Mouse (Mus musculus) urinary bladder, postnatal 14 days (tissue): Measurements from ENCODE around the gene Galk1.

Source experiments
- DNase-seq: peaks from one replicate; pipeline ENCODE4 v3.0.0; 2021; ENCODE audit warnings: low spot score

Galk1 gene

DNA sequence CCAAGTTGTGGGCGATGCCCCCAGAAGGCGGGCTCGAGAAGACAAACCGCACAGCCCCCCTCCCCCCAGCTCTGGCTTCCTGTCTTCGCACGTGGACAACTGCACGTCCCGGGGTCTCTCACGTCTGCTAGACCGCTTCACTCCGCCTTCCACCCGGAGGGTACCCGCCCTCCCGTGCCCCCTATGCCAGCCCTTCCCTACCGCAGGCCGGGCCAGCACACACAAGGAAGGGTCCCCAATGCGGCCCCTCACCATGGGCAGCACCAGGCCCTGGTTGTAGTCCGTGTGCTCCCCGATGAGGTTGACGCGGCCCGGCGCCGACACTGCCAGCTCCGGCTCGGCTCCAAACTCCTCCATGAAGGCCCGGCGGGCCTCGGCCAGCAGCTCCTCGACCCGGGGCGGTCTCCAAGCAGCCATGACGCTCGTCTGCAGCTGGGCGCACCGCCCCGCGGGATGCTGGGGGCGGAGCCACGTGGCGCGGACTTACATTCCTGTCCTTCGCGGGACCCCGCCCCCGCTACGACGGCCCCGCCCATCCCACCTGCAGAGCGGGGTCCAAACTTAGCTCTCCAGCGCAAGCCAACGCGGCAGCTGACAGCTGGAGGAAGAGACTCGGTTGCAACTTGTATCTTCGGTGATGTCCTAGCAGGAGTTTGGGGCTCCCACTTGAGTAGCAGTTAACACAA lies at the start of gene Galk1:
Galk1 (minus strand) TSS at position 458 of the 686 bp plus-strand sequence.
- DNase-seq: peak; percentile 92

DNA sequence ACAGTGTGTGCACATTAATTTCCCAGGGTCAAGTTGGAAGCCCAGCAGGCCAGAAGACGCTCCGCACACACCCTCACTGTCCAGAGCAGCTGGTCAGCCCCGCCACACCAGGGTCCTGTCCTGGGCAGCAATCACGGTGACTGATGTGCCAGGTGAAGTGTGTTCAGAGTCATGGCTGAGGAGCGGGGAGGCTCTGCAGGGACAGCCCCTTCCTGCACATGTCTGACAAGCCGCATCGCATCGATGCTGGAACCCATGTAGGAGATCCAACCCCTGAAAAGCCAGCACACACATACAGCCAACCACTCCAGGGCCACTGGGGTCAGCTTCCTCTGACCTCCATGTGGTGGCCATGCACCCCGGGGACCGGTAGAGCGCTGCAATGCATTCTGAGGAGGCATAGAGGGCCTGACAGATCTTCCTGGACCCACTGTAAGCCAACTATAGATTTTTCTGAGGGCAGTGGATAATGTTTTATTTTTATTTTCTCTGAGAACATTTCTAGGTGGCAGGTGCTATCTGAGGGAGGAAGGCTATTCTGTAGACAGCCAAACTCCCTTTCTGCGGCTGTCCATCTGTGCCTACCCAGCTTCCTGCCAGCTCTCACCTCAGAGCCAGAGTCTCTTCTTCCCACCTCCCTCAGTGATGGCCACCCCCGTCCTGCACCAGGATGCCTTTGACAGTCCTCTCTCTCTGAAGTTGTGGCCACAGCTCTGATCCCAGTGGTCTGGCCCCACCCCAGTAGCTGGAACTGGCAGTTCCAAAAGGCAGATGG lies 49.3 kb upstream of the Galk1 start:
- DNase-seq: no peak

DNA sequence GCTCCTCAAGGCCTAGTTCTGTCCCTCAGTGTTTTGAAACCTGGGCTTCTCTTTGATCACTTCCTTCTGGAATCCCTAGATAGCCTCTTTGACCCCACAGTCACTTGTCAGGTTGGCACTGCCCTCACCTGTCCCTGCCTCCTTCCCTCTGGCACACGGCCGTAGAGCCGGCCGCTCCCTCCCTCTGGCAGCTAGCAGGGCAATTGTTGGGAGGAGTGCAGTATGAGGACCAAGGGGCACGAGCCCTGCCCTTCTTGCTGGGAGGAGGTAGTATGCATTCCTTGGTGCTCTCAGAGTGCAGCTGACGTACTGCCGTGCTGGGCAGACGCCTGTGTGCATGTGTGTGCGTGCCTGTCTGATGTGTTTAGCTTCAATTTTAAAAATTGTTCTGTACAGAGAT lies 48.1 kb upstream of the Galk1 start:
- DNase-seq: peak; percentile 57

DNA sequence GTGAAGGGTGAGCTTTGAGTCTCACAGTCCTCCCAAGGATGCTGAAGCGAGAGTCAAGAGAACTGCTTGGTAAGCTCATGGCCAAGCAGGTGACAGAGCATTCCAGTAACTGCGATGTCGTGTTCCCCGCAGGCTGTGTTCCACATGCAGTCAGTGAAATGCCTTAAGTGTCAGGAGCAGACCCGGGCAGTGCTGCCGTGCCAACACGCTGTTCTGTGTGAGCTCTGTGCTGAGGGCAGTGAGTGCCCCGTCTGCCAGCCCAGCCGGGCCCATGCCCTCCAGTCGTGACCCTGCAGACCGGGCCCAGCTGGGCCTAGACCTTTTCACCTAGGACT lies 47.1 kb upstream of the Galk1 start:
- DNase-seq: no peak

DNA sequence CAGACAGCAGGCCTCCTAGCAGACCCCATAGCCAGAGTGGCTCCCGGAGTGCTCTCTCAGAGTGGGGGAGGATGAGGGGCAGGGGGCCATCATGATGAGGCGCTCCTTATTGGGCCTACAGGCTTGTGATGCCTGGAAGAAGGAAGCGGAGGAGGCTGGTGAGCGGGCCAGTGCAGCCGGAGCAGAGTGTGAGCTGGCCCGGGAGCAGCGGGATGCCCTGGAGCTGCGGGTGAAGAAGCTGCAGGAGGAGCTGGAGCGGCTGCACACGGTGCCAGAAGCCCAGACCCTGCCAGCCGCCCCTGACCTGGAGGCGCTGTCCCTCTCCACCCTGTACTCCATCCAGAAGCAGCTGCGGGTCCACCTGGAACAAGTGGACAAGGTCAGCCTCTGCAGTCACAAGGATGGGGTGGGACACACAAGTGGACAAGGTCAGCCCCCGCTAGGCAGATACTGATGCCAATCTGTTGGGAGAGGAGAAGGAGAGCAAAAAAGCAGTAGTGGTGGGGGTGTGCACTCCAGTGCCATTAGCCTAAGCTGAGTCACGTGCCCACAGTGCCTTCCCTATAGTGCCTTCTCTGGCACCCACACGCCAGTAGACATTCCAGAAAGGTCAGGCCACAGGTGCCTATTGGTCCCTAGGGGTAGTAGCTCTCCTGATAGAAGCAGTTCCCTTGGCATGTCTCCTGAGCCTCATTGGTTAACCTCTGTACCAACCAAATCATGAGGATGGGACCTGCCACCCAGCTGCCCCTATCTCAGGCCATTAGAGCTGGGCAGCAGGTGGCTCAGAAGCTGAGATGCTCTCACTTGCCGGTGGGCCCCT lies 46.6 kb upstream of the Galk1 start:
- DNase-seq: no peak

DNA sequence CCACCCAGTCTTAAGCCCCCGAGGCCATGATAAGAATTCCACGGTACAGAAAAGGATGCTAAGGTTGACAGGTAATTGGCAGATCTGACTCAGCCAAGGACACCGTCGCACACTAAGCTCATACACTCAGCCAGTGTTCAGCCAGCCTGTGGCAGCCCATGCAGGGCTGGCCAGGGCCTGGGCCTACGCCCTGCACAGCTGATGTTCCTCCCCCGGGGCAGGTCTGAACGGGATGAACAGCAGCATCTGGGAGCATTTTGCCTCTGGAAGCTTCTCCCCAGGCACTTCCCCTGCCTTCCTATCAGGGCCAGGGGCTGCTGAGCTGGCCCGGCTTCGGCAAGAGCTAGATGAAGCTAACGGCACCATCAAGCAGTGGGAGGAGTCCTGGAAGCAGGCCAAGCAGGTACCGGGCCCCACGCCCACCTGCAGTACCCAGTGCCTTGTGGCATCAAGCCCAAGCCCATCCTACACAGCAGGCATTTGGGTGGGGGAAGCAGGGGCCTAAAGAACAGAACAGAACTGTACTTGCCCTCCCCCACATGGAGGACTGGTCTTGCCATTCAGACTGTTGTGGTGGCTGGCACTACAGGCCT lies 45.6 kb upstream of the Galk1 start:
- no peak for DNase-seq

DNA sequence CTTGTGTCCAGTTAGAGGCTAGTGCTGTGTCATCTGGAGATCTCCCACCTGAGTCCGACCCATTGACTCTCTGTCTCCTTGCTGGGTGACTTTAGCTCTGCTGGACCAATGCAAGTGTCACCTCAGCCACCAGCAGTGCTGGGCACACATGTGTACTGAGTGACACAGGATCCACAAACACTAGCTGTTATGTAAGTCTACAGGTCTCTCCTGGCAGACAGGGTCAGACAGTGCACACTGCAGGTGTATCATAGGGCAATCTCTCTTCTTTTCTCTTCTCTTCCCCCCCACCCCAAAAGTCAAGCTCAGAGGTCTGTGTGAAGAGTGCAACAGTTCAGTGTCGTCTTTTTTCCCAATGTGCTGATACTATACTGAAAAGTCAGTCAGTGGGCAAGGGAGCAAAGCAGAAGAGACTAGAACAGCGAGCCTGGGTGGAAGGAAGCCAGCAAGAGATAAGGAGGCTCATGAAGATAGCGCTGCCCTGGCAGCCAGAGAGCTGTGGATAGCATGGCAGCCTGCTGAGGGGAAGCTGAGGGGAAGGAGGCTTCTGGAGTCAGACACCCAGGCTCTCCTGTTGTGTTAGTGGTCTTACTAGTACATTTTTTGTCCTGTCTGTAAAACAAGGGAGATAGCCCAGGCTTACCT lies 44.8 kb upstream of the Galk1 start:
- DNase-seq: no peak

DNA sequence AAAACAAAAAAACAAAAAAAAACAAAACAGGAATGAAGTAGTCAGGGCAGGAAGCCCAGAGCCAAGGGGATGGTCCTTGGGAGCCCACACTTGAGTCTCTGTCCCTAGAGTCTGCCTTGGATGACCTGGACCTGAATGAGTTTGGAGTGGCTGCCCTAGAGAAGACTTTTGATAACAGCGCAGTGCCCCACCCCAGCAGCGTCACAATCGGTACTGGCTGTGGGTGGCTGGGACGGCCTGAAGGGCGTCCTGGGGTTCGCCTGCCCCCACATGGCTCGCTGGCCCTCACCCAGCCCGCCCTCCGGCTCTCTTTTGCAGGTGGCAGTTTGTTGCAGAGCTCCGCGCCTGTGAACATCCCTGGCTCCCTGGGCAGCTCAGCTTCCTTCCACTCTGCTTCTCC lies 43.4 kb upstream of the Galk1 start:
- no peak for DNase-seq

DNA sequence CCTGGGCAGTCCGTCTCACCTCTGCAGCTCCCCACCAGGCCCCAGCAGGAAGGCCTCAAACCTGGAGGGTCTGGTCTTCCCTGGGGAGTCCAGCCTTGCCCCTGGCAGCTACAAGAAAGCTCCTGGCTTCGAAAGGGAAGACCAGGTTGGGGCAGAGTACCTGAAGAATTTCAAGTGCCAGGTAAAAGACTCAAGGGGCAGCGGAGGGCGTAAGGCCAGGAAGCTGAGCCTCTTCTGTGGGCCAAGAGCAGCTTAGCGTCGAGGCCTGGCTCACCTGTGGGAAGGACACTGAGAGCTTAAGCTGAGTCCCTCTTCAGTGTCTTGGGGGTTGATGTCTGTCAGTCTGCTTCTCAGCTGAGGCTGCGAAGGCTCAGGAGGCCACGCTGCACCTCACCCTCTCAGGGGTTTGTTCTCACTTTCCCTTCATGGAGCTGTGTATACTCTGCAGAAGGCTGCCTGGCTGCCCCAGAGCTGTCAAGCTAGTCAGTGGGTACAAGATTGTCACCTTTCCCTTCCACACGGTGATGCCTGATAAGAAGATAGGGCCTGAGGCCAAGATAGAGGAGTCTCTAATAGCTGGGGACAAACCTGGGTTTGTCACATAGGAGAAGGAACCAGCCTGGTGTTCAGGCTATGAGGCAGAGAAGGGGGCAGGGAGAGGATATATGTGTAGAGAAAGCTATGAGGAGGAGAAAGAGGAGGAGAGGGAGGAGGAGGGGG lies 41.2 kb upstream of the Galk1 start:
- no peak for DNase-seq

DNA sequence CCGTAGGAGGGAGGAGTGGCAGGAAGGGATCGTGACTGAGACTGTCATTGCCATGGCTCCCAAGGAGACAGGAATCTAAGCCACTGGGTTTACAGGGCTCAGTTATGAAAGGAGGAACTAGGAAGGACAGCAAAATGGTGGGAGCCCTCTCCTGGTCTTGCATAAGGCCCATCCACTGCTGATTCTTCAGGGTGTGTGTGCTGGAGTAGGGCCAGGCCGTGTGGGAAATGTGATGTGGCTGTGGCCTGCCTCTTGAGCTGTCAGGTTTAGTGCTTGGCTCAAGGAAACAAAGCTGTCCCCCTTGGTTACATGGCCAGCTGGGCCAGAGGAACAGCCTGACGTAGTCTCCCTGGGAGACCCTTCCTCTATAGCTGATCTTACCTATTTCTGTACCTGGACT lies 37.7 kb upstream of the Galk1 start:
- no peak for DNase-seq

DNA sequence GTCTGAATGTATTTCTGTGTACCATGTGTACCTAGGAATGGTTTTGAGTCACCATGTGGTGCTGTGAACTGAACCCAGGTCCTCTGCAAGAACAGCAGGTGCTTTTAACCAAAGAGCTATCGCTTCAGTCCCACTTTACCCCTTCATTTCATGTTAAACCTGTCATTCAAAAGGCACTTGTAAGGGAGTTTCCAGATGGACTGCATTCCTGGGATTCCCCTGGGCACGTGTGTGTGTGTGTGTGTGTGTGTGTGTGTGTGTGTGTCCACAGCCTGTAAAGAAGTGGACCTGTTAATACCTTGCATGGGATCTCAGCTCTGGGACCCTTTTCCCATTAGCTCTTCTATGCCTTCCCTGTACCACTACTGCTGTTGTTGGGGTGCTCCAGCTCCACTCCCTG lies 37.1 kb upstream of the Galk1 start:
- DNase-seq: no peak

DNA sequence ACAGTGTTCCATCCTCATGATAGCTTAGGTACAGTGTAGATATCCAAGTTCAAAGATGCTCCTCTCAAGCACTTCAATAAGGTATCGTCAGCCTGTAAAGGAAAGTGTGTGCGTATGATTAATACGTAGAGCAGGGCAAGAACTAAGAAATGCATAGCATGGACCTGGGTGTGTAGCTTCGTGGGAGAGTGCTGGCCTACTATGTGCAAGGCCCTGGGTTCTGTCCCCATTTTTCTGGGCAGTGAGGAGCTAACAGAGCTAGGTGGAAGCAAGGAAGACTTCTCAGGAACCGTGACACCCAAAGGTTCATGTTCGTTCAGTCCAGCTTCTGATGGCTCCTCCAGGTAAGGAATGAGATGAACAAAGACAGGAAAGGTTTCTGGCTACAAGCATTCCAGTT lies 32.7 kb upstream of the Galk1 start:
- no peak for DNase-seq

DNA sequence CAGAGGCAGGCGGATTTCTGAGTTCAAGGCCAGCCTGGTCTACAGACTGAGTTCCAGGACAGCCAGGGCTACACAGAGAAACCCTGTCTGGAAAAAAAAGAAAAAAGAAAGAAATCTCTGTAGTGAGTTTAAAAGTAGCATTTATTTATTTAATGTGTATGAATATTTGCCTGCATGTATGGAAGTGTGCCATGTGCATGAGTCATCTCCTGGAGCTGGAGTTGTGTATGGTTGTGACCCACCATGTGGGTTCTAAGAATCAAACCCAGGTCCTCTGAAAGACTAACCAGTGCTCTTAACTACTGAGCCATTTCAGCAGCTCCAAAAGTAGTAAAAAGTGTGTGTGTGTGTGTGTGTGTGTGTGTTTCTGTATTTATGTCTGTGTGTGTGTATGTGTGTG lies 30.8 kb upstream of the Galk1 start:
- no peak for DNase-seq

DNA sequence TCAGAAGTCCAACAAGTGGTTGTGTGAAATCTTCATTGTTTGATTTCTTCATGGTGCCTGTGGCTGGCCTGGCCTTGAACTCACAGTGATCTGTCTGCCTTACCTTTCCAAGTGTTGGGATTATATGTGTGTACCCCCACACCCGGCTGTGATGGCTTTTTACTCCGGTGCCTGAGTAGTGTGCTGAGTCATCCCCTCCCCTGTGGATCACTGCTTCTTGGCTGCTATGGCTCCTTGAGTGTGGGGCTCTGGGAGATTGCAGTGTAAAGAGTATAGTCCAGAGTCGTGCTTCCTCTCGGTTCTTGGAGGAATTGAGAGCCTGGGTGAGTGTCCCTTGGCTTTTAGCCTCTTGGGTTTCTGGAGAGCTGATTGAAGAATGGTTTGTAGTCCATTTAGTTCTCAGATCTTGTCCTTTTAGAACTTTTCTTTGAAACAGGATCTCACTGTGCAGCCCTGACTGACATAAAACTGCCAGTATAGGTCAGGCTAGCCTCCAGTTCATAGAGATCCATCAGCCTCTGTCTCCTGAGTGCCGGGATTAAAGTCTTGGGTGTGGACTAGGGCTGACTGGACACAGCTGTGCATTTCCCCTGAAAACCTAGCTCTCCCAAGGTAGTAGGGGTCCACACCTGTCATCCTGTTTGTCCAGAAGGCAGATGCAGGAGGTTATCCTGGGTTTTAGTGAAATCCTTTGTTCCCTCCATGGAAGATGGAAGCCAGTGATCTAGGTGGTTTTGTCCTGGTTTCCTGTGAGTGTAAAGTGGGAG lies 30.0 kb upstream of the Galk1 start:
- DNase-seq: no peak

DNA sequence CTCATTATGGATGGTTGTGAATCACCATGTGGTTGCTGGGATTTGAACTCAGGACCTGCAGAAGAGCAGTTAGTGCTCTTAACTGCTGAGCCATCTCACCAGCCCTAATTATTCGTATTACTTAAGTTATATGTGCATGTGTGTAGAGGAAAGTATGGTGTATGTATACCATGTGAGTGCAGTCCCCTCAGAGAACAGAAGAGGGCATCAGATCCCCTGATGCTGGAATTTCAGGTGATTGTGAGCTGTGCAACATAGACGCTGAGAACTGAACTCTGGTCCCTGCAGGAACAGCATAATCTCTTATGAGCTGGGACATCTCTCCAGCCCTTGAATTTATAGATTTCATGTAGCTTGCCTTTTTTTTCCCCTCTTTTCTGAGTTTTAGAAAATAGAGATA lies 29.3 kb upstream of the Galk1 start:
- no peak for DNase-seq

DNA sequence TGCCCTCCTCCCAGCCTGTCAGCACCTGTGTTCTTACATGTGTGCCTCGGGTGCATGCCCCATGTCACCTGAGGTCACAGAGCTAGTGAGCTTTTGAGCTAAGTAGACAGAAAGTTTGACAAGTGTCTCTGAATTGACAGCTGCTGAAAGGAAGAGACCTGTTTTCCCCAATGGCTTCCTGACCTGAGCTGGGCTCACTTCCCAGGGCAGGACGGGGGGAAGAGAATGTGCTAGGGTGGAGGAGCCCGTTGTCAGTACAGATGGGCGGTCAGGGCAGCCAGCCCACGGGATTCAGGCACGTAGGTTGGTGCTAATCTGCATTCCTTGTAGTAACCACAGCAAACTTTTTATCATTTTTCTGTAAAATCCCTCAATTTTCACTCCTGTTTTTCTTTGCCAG lies 28.1 kb upstream of the Galk1 start:
- no peak for DNase-seq

DNA sequence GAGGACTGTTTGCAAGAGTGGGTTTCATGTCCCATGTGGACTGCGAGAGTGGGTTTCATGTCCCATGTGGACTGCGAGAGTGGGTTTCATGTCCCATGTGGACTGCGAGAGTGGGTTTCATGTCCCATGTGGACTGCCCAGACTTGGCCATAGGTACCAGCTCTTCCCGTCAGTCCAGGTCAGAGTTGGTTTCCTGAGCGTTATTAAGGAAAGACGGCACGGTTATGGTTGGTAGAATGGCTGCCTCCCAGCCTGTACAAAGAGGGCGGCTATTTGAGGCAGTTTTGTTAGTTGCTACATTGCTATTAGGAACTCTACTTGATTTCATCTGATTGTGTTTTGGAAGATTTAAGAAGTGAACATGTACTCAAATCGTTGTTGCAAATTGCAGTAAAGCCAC lies 25.3 kb upstream of the Galk1 start:
- no peak for DNase-seq

DNA sequence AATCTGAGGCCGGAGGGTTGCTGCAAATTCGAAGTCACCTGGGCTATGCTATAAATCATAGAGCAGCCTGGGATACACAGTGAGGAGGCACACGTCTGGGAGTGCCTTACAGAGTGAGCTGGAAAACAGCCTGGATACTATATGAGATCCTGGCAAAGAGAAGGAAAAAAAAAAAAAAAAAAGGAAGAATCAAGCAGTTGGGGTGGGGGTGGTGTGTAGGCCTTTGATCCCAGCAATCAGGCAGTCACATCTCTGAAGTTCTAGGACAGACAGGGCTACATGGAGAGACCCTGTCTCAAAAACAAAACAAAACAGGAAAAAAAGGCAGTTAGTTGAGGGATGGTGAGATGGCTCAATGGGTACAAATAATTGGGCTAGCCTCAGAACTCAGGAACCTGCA lies 24.2 kb upstream of the Galk1 start:
- no peak for DNase-seq

DNA sequence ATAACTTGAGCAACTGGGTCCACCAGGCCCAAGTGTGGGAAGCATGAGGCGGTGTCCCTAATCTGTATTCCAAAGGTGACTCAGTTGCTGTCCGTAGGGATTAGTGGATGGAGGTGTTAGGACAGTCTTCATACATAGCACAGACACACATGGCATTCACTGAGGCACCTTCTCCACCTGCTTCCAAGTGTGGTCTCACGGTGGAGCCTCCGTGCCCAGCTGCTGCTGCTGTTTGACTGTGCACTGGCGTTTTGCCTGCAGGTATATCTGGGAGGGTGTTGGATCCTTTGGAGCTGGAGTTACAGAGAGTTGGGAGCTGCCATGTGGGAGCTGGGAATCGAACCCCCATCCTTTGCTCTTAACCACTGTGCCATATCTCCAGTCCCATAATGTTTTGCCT lies 22.1 kb upstream of the Galk1 start:
- no peak for DNase-seq

DNA sequence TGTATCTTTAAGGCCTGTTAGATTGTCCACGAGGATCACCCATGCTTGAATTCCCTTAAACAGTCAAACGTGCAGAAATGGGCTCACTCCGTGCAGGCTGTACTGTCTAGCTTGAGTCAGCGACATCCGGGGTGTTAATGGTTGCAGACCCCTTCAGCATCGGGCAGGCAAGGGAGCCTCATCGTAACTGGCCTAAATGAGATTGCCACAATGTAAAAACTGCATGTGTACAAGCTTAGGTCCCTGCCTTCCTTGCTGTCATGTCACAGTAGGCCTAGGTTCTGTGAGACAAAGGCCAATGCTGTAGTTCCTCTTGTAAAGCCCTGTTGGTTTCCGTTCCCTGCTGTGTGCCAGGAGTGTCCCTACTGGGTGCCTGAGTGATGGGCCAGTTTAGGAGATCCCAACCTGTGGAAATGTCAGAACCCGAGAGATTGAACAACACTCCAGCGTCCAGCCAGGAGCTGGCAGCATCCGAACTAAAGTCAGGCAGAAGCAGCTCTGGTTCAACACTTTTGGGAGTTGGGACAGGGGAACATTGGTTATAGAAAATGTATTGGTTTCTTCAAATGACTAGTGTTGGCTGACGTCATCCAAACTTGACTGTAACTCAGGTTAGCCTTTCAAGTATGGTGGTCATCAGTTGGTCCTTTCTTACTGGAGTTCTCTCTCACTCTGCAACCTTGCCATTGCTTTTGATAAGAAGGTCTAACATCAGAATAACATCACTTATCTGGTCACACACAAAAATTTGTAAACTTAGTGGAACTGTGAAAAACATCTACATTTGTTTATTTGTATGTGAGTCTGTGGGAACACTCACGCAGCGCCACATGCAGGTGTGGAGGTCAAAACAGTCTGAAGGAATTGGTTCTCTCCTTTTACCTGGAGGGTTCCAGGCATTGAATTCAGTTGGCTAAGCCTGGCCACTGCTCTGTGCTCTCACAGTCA lies 18.7 kb upstream of the Galk1 start:
- no peak for DNase-seq
